ENCODE assay signal across 1 mouse cellular context in the genomic region with DNA sequence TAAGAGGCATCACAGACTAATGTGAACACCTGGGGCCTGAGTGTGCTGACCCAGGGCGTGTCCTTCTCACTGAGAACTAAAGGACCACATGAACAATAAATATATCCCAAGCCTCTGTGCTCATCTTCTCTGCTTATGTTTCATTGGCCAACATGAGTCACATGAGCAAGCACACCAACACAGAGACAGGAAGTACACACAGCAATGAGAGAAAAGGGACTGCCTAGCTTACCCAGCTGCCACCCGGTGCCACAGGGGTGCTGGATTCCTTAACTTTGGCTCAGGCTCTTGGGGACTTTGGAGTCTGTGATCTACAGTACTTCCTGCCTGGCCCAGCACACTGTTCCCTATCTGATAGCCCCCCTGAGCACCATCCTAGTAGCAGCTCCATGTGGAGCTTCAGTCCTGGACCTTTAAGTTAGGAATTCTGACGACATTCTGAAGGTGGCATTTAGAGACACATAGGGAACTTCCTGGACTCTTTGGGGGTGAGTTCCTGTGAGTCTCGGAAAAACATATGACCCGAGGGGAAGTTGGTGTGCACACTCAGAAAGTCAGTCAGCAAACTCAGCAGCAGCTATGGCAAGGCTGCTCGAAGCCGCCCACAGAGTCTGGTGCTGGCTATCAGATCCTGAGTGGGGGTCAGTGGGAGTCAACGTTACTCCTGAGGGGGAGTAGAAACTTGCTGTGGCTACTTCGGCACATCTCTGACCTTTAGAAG.
TF ChIP-seq lines count a peak whose summit lies in the region.

No protein-coding gene starts in this region.

TF ChIP-seq in CH12.LX, 34 proteins besides CTCF, POLR2A, EP300 and RAD21 (continued from another document):
- peak; percentile 92 for TF ChIP-seq USF1 (IDR thresholded peaks at IDR 0.05; ENCODE audit: low read depth, low read length)
